Mouse (Mus musculus): ENCODE measurements at regions not wholly inside any gene's neighbourhood (a gene's known extent, or its start where the extent isn't known, plus 50 kb on each side); places are given as distances from the start of the nearest gene placed in this dataset.
A peak's percentile ranks its signal among the peaks of the same experiment; 100 is the strongest.

GRCm38 (mm10) chr14:80485149-80485548 lies 501.3 kb downstream of the Olfm4 start:
- no peak for DNase-seq

GRCm38 (mm10) chr14:80486605-80487004 lies 502.7 kb downstream of the Olfm4 start:
- no peak for DNase-seq

- no peak for DNase-seq
Measured at GRCm38 (mm10) chr14:80492043-80492900, 508.4 kb downstream of the Olfm4 start.

GRCm38 (mm10) chr14:80492901-80493279 lies 509.0 kb downstream of the Olfm4 start:
- peak; percentile 5 for DNase-seq

- no peak for DNase-seq
Measured at GRCm38 (mm10) chr14:80504351-80504750, 520.5 kb downstream of the Olfm4 start.

GRCm38 (mm10) chr14:80516626-80517025 lies 532.7 kb downstream of the Olfm4 start:
- no peak for DNase-seq

- DNase-seq, result no peak
Measured at GRCm38 (mm10) chr14:80521216-80521615, 537.3 kb downstream of the Olfm4 start.

- DNase-seq, result no peak
Measured at GRCm38 (mm10) chr14:80521631-80522030, 537.8 kb downstream of the Olfm4 start.

- DNase-seq, result no peak
Measured at GRCm38 (mm10) chr14:80522536-80522935, 538.7 kb downstream of the Olfm4 start.

GRCm38 (mm10) chr14:80528419-80529028 lies 544.6 kb downstream of the Olfm4 start:
- no peak for DNase-seq

GRCm38 (mm10) chr14:80536044-80536745 lies 552.3 kb downstream of the Olfm4 start:
- no peak for DNase-seq

GRCm38 (mm10) chr14:80559950-80560349 lies 576.1 kb downstream of the Olfm4 start:
- DNase-seq, result no peak

All from lung, postnatal 10 days (tissue).